18 mouse cellular contexts compared by ENCODE assay signal in the genomic region with DNA sequence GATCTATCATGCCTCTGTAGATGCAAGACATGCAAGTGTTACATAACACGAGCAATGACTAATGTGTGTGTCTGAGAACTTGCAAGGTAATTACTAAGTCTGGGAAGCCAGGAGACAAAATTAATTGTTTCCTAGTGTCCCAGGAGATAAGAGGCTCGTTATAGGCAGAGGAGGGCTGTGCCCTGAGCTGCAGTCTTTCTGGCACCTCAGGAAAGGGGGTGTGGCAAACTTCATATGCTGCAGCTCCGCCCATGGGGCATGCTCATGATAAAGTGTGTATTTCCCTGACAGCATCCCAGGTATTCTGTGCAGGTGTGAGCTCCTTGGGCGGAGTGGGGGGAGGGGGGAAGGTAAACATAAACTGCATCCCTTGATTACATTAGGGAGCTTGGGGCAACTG. TPM values are rescaled to one million over a fixed set of nuclear protein-coding genes. Genes with fewer than 3 reads are reported as not detected.
DNase-seq lines count a peak whose midpoint lies in the region; ATAC-seq lines count a peak whose summit lies in the region.
"Had no signal": no experiment of that assay in that cellular context is flagged by ENCODE, and none has a peak within 500 bp of the region (broad histone marks: within the 10 kb centered on the region; RNA-seq: fewer than 3 reads in every experiment).

No protein-coding gene starts in this region.

- no peak overlapping the region for H3K9ac ChIP-seq in liver, embryonic 12.5 days
- H3K9ac ChIP-seq in midbrain, embryonic 11.5 days (ENCODE audit: low read length), result no peak overlapping the region
- H3K9ac ChIP-seq: embryonic facial prominence, embryonic 12.5 days; heart, embryonic 13.5 days; limb, embryonic 13.5 days; lung, embryonic 15.5 days had no signal

- H3K9me3 ChIP-seq in liver, embryonic 12.5 days (replicated peaks), result peaks cover 6% of the 10 kb centered on the region; the same call in 1 of the 2 replicates
- H3K9me3 ChIP-seq in midbrain, embryonic 11.5 days (ENCODE audit: control insufficient read depth, low read length), result no peaks in the 10 kb centered on the region
- H3K9me3 ChIP-seq: embryonic facial prominence, embryonic 12.5 days; heart, embryonic 13.5 days; limb, embryonic 13.5 days; lung, embryonic 15.5 days had no signal

- peaks cover 22% of the 10 kb centered on the region for H3K4me1 ChIP-seq in liver, embryonic 12.5 days
- no peaks in the 10 kb centered on the region for H3K4me1 ChIP-seq in midbrain, embryonic 11.5 days (ENCODE audit: control insufficient read depth, insufficient read depth, low read length)
- H3K4me1 ChIP-seq: embryonic facial prominence, embryonic 12.5 days; limb, embryonic 13.5 days; lung, embryonic 15.5 days had no signal

- DNase-seq in lung, postnatal 36 days, result peak; percentile 22
- no peak for DNase-seq in lung, postnatal 4 days
- DNase-seq in adrenal gland, postnatal 4 days (ENCODE audit: low spot score in 2 of 2), result no peak
- no peak for DNase-seq in midbrain, embryonic 11.5 days (ENCODE audit: low spot score, missing footprints)
- no peak for DNase-seq in adrenal gland, postnatal 10 days
- DNase-seq: cerebellum, adult 11 months; cerebellum, postnatal 14 days; heart, postnatal 36 days; kidney, adult 18-20 months; kidney, postnatal 14 days; right cerebral cortex, adult 18-20 months; thymus, adult 2 months had no signal

- H3K27me3 ChIP-seq in liver, embryonic 12.5 days (replicated peaks), result 0 out of 2 replicates have a peak, but pooled peaks cover 3% of the 10 kb centered on the region
- no peaks in the 10 kb centered on the region for H3K27me3 ChIP-seq in midbrain, embryonic 11.5 days (ENCODE audit: control insufficient read depth, insufficient read depth, low read length)
- H3K27me3 ChIP-seq: embryonic facial prominence, embryonic 12.5 days; heart, embryonic 13.5 days; limb, embryonic 13.5 days; lung, embryonic 15.5 days had no signal

- H3K4me2 ChIP-seq in liver, embryonic 12.5 days, result no peak overlapping the region
- no peak overlapping the region for H3K4me2 ChIP-seq in midbrain, embryonic 11.5 days
- H3K4me2 ChIP-seq: embryonic facial prominence, embryonic 12.5 days; heart, embryonic 13.5 days; limb, embryonic 13.5 days; lung, embryonic 15.5 days had no signal

- no peaks in the 10 kb centered on the region for H3K36me3 ChIP-seq in liver, embryonic 12.5 days
- no peaks in the 10 kb centered on the region for H3K36me3 ChIP-seq in midbrain, embryonic 11.5 days (ENCODE audit: control insufficient read depth, insufficient read depth, low read length)
- H3K36me3 ChIP-seq: embryonic facial prominence, embryonic 12.5 days; heart, embryonic 13.5 days; limb, embryonic 13.5 days; lung, embryonic 15.5 days had no signal

- H3K4me3 ChIP-seq in liver, embryonic 12.5 days, result no peak overlapping the region
- no peak overlapping the region for H3K4me3 ChIP-seq in midbrain, embryonic 11.5 days (ENCODE audit: low read depth, low read length)
- H3K4me3 ChIP-seq: embryonic facial prominence, embryonic 12.5 days; heart, embryonic 13.5 days; limb, embryonic 13.5 days; lung, embryonic 15.5 days had no signal

- ATAC-seq in erythroblast, adult 5-6 weeks (replicated peaks; ENCODE audit: low FRiP score, poor library complexity, severe bottlenecking), result peak; percentile 75
- 0 out of 2 replicates have a peak, but pooled peaks have one; percentile 57 for ATAC-seq in liver, embryonic 12.5 days
- no peak for ATAC-seq in midbrain, embryonic 11.5 days (ENCODE audit: low FRiP score)

- no peak overlapping the region for H3K27ac ChIP-seq in liver, embryonic 12.5 days
- no peak overlapping the region for H3K27ac ChIP-seq in midbrain, embryonic 11.5 days (ENCODE audit: low read depth, low read length)
- H3K27ac ChIP-seq: embryonic facial prominence, embryonic 12.5 days; heart, embryonic 13.5 days; limb, embryonic 13.5 days; lung, embryonic 15.5 days had no signal

- 28% methylated on average over 4 of the region's 4 CpGs for WGBS in liver, embryonic 12.5 days (ENCODE audit: insufficient replicate concordance)
- WGBS in midbrain, embryonic 11.5 days, result 75% methylated on average over 4 of the region's 4 CpGs

RNA-seq across cellular contexts. Expression of a gene that starts 9.4 kb away (rescaled TPM):
- 0.19 and 2.1 TPM in 2 replicates for total RNA-seq in erythroblast, adult 5-6 weeks (2015; ENCODE audit: low replicate concordance)
- 4.9 and 6.4 TPM in 2 replicates for total RNA-seq in erythroblast, adult 5-6 weeks (2017; ENCODE audit: low replicate concordance)
- 2.2 and 2.3 TPM in 2 replicates for polyA plus RNA-seq in liver, embryonic 12.5 days (2016; fragmentation: Nextera tagmentation; extraction: Ambion mirVana)
- total RNA-seq in adrenal gland, postnatal 4 days (2021), result 1 to 10 TPM; 6.5 to 8.2 TPM
- polyA plus RNA-seq in midbrain, embryonic 11.5 days (2014; fragmentation: Nextera tagmentation; extraction: Ambion mirVana), result 2.8 and 3.2 TPM in 2 replicates
- total RNA-seq in adrenal gland, postnatal 10 days (2021), result 10 to 100 TPM in 1 of 2 experiments, 1 to 10 TPM in 1; 6.7 to 38.4 TPM

RNA-seq across cellular contexts. Expression of a gene that starts 39.3 kb away (rescaled TPM):
- total RNA-seq in erythroblast, adult 5-6 weeks (2015; ENCODE audit: low replicate concordance), result 29.8 and 34.9 TPM in 2 replicates
- total RNA-seq in erythroblast, adult 5-6 weeks (2017; ENCODE audit: low replicate concordance), result 40.4 and 64.3 TPM in 2 replicates
- 84.5 and 87.3 TPM in 2 replicates for polyA plus RNA-seq in liver, embryonic 12.5 days (2016; fragmentation: Nextera tagmentation; extraction: Ambion mirVana)
- 10 to 100 TPM; 74.1 to 84.0 TPM for total RNA-seq in adrenal gland, postnatal 4 days (2021)
- polyA plus RNA-seq in midbrain, embryonic 11.5 days (2014; fragmentation: Nextera tagmentation; extraction: Ambion mirVana), result 103 TPM in 2 replicates
- 10 to 100 TPM; 57.4 to 61.4 TPM for total RNA-seq in adrenal gland, postnatal 10 days (2021)

RNA-seq across cellular contexts. Expression of a gene that starts 51.9 kb away (rescaled TPM):
- total RNA-seq in erythroblast, adult 5-6 weeks (2015; ENCODE audit: low replicate concordance), result 256 and 258 TPM in 2 replicates
- total RNA-seq in erythroblast, adult 5-6 weeks (2017; ENCODE audit: low replicate concordance), result 354 and 386 TPM in 2 replicates
- 9.5 and 9.9 TPM in 2 replicates for polyA plus RNA-seq in liver, embryonic 12.5 days (2016; fragmentation: Nextera tagmentation; extraction: Ambion mirVana)
- 10 to 100 TPM; 53.4 to 53.8 TPM for total RNA-seq in adrenal gland, postnatal 4 days (2021)
- 27.8 and 28.0 TPM in 2 replicates for polyA plus RNA-seq in midbrain, embryonic 11.5 days (2014; fragmentation: Nextera tagmentation; extraction: Ambion mirVana)
- 10 to 100 TPM; 46.2 TPM for total RNA-seq in adrenal gland, postnatal 10 days (2021)

Comparison
In these comparisons a context has a peak if more than half of its experiments do, and no peak if none do; other contexts are left out.
1. RNA of a gene that starts 51.9 kb away (total RNA-seq): 256 to 386 TPM in erythroblast, adult 5-6 weeks; 53.4 to 53.8 TPM in adrenal gland, postnatal 4 days and 46.2 TPM in adrenal gland, postnatal 10 days; every median in the first group is over 4 times any median in the second.